Mouse (Mus musculus) kidney, postnatal 4 days (tissue): ENCODE results near the gene Sh3pxd2a.

ENCODE experiments used
- DNase-seq, 2 experiments: peaks; one replicate each; pipeline ENCODE4 v3.0.0; 2021; ENCODE audit warnings: mixed read lengths in 2 of 2

Gene Sh3pxd2a

DNA sequence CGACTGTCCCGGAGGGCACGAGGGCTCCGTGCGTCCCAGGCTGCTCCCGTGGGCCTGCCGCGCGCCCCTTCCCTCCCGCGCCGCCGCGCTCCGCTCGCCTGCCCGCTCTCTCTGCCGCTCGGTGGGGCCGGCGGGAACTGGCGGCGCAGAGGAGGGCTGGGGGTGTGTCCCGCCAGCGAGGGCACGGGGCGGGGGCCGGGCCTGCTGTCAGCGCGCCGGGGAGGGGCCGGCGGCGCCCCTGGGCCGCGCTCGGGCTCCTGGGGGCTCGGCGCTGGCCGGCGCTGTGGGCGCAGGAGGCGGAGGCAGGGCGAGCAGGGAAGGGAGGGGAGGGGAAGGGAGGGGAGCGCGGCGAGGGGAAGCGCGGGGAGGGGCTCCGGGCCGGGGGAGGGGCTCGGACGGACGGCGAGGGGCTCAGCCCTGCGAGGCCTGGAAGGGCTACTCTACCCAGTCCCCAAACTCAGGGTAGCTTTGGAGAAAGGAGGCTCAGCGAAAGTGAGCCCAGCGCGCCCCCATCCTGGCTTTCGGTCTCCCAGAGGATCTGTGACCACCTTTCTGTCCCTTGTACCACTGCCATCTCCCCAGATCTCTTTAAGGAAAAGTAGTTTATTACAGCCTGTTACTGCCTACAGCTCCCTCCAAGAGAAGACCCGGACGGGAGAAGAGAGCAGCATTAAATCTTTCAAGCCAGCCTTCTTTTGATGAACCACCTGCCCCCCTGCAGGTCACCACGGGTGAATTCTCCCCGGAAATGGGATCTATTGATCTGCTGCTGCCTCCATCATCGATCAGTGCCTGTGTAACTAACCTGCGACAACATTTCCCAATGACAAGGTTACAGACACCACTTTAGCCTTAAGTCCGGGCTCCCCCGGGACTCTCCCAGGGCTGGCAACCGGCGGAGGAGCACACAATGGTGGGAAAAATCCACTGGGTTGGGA is at the start of gene Sh3pxd2a:
Gene Sh3pxd2a (minus strand): TSS at position 98 of the 938 bp plus-strand sequence.
- DNase-seq: peak; percentile 77 to 87

DNA sequence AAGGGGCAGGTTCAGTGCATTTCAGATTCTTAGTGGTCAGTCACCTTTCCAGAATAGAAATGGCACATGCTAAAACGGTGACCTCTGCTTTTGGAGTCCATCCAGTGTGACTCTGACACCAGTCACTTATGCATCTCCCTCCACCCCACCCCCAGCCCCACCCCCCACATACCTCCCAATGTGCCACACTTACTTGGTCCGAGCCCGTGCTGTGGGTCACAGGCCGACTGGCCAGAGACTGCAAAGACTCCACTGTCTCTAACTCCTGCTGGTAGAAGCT is 49.4 kb upstream of the Sh3pxd2a start:
- no peak for DNase-seq

DNA sequence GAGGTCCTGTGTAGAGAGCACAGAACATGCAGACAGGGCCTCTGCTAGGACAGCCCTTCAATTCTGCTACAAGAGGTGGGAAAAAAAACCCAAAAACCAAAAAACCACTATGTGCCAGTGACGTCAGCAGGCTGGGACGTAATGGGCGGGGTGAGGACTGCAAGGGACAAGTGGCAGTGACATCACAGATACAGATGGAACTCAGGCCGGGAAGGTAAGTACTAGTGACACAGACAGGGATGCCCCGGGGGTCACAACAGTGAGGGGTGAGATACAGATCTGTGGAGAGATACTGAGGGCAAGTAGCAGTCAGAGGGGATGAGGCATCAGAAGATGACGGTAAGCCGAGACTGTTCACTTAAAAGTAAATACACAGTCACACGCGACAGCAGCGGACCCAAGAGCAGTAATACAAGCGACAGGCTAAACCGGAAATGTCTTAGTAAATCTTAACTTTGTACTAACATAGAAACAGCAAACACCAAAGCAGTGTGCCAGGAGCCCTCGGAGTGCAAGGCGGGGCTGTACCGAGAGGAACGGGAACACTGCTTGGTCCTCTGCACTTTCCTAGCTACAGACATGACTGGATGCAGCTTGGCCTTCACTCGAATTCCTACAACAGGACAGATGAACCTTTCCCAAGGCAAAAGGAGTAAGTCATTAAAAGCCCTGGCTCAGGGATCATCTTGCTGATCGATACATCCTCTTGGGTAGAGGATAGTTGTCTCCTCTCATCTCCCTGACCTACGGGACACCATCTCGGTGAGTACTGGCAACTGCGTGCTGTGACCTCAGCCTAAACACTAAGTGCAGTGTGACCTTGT is 48.8 kb upstream of the Sh3pxd2a start:
- peak; percentile 41 to 64 for DNase-seq

DNA sequence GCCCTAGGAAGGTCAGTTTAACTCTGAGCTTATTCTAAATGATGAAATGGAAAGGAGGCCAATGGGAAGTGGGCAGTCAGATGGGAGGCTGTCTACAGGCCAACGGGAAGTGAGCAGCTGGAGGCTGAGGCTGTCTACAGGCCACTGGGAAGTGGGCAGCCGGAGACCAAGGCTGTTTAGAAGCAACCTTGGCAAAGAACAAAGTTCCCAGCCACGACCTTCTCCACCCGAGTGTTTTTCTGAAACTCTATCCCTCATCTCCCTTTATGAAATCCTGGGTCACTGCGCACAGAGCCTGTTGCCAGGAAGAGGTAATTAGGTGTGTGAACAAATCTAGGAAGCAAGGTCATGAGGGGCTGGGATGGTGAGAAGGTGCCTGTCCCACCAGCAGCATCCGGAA is 47.8 kb upstream of the Sh3pxd2a start:
- peak; percentile 28 to 60 for DNase-seq

DNA sequence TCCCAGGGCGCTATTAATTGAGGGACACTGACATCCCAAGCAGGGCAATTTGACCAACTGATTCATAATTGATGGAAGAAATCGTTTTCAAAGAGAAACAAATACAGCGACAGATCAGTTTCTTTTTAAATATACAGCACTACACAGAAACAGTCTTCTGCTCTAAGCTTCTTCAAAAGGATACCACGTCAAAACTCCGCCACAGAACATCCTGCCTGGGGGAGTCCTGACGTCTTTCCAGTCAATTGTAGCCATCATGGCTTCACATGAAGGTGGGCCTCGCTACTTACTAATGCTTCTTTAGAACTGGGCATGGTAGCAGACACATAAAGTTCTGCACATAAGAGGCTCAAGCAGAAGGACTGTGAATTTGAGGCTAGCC is 47.1 kb upstream of the Sh3pxd2a start:
- DNase-seq: no peak

DNA sequence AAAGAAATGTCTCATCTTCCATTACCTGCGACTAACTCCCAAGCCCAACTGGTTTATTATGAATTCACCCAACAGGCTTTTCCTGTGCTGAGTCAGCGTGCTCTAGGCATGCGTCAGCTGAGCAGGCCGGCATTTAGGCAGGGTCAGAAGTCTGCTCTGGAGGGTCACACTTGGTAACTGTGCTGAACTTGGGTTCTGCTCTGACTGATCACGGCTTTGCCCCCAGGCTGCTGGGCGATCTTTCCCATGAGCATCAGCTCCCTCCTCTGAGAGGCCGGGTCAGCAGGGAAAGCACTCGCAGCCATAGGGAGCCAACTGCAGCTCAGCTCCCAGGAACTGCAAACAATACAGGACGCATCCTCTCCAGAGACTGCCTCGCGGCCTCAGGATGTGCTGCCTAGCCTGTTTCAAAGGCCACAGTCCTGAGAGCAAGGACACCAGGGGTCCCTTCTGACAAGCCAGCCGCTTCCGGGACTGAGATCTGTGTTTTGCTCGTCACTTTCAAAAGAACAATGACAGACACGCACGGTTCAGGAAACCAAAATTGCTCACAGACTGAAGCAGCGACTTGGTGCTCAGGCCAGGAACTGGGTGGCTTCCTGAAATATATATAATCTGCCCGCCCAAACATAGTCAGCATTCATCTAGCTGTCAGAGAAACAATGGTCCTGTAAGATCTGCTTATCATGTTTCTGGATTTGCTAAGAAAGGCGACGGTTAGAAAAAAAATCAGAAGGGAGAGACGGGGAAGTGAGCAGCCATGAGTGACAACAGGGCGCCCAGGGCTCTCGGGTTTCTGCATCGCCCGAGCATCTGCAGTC is 46.5 kb upstream of the Sh3pxd2a start:
- DNase-seq: peak; percentile 42 to 58

DNA sequence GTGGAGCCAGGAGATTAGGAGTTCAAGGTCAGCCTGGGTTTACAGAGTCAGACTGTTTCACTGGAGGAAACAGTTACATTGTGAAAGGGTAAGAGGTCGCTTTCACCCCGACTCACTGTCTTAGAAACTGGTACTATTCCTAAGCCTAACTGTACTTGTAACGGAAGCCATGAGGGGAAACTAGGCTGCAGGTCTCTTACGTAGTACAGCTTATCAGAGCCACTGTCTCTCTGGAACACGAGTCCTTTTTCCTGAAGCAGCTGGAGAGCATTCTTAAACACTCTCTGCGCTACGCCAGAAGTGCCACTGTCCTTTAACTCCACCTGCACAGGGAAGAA is 45.9 kb upstream of the Sh3pxd2a start:
- no peak for DNase-seq

DNA sequence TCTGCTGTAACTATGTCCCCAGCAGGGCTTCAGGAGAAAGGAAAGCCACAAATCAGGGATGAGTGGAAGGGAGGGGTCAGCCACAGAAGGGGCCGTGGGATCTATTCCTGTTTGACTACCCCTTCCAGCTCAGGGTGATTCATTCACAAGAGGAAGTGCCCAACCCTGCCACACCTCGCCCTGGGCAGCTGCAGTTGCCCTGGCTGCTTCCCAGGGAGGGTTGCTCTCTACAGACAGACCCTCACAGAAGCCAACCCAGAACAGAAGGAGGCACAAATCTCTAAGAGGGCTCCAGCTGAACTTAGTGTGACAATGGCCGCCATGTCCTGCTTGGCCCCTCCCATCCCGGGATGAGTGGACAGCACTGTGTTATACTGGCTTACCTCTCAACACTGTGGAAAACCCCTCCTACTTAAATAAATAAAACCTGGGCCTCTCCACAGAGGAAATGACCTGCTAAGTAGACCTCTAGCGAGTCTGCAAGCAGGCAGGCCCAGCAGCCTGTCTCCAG is 44.6 kb upstream of the Sh3pxd2a start:
- DNase-seq: peak; percentile 34 to 62

DNA sequence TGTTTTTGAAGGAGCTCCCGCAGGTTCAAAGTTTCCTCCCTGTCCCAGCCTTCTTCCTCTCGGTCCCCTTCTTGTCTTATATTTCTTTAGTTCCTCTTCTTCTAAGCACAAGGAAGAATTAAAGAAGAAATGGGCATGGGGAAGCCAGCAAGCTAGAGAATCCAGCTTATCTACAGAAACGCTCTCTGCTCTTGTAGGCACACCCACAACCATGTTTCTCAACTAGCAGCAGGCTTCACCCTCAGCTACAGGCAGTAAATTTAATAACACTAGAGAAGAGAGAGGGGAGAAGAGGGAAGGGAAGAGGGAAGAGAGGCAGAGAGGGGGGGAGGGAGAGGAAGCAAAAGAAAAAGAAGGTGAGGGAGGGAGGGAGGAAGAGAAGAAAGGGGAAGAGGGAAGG is 44.0 kb upstream of the Sh3pxd2a start:
- DNase-seq: no peak

DNA sequence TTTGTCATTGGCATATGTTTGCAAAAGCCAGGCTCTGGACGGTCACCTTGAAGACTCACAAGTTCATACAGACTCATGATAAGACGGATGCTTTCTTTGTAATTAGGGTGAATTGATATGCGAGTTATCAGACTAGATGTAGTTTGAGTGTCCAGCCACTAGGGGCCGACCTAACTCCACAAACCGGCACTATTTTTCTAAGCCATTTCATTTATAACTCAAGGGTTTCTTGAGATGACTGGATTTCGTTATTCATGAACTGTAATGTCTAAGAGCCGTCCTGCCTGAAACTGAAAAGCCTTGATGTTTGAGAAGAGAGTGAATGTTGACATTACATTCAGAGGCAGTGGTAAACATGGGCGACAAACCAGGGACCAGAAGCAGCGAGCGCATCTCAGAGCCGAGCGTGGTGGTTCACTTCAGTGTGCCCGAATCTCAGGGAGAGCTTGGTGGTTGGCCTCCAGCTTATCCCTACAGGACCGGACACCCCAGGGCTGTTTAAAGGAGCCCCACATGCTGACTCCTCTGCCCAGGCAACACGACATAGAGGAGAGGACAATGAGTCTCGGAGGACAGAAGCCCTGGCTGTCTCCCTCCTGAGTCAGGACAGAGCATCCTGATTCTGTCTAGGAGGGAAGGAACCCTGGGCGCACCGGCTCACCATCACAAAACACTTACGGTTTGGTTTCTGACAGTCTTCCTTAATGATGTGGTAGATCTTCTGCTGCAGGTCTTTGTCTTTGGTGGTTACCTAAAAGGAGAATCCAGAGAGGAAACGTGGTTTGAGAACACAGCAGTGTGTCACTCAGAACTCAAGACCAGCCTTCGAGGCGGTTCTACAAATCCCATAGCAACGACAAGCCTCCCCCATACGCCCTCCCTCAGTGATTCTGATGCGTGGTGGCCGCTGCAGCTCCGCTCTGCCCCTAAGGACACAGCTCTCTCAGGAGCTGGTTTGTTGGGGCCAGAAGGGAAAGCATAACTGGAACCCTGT is 43.2 kb upstream of the Sh3pxd2a start:
- peak; percentile 77 for DNase-seq

DNA sequence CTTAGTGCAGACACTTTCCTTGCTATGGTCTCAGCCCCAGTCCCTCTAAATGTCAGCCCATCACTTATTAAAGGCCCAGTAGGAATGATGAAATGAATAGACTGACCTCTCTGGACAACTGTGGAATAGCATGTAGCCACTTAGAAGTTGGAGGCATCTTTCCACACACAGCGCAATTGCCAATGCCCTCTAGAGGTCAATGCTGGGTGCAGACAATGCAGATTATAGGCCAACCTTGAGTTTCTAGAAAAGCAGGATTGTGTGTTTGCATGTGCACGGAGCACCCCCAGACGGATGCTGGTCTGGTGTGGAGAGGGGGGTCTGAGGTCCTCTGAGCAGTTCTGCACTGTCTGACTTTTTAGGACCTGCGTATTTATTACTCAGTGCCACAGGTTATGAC is 39.4 kb upstream of the Sh3pxd2a start:
- peak; percentile 26 to 50 for DNase-seq

DNA sequence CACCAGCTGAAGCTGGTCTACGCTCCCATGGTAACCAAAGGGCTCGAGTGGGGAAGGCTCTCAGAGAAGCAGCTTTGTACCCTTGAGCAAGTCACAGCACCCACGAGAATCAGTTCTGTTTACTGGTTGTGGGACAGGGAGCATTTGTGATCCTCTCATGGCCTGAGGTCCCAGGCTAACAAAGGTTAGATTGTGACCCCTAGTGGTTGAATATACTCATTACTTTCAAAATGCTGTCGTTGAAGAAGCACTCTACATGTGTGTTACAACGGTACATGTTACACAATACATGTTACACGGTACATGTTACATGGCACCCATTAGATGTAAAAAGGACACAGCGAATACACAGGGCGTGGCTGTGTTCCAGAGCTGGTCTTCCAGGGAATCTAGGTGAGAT is 38.4 kb upstream of the Sh3pxd2a start:
- no peak for DNase-seq

DNA sequence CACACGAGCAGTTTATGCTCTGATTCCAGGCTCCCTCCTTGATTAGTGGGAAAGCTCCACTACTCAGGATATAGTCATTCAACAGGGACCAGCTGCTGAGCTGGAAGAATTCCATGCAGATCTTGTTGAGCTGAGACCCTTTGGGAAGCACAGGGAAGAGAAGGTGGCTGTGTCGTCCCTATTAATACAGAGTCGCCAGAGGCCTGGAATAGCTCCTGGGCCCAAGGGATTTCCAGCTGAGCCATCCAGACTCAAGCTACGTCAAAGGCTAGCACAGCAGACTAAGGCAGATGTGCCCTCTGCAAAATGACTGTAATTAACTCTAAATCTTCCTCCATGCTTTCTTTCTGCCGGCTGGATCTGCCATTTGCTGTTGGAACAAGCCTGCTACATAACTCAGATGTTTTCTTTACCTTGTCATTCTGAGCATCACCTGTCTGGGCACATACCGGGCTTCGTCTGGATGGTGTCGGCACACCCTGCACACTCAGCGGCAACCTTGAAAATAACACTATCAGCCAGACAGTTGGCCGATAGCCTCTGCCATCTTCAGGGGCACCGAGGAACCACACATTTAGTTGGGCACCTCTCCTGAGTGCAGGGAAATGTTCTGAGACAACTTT is 36.3 kb upstream of the Sh3pxd2a start:
- peak in 1 of 2 experiments; percentile 34 for DNase-seq

DNA sequence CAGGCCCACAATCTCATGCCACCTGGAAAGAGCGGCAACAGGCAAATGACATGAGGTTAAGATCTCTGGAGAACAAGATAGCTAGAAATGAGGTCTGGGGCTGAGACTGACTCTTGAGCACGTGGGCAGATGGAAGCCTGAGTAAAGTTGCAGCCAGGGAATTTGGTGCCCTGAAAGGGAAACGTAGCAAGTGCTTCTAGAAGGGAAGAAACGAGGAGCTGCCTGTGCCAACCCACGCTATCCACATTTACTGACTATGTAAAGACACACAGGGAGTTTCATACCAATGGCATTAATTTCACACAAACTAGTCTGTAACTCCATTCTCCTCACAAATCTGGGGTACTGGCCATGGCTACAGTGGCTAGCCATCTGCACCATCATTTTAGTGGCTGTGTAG is 35.6 kb upstream of the Sh3pxd2a start:
- DNase-seq: no peak

DNA sequence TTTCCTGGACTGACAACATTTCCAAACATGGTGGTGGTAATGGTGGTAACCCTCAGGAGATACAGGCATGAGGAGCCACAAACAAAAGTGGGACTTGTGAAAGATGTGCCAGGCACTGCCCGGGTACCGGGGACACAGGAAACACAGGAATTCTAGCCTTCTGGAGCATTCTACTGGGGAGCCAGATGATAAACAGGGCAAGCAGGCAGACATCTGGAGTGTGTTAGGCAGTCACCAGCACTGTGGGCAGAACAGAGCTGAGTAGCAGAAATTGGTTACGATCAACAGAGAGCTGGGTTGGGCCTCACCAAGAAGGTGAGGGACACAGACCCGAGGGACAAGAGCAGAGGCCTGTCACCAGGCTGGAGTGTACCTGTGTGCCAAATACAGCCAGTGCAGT is 34.7 kb upstream of the Sh3pxd2a start:
- DNase-seq: no peak

DNA sequence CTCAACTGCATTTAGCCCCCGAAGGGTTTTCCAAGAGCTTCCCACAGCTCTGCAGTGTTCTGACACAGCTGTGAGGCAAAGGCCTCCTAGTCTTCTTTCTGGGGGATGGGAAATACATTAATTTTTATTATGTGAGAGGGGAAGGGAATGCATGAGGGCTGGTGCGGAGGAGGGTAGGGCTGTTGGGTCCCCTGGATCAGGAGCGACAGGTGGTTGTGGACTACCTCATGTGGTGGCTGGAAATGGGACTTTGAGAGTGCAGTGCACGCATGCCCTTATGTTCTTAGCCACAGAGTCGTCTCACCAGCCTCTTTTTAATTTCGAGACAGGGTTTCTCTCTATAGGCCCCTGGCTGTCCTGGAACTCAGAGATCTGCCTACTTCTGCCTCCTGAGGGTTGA is 33.5 kb upstream of the Sh3pxd2a start:
- no peak for DNase-seq

DNA sequence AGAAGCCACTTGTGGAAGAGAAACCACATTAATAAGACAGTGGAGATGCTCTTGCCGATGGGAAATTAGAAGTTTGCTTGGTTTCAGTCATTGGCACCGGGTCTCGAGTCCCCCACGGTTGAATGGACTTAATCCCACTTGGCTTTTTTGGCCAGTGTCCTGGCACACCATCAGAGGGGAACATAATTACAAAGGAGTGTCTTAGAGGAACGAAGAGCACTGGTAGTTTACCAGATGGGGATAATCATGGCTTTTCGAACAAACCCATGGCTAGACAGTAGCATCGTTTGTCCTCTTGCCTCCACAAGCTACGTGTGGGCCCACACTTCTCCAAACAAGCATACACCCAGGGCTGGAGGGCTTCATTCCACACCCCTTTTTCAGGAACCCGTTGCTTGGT is 33.1 kb upstream of the Sh3pxd2a start:
- no peak for DNase-seq

DNA sequence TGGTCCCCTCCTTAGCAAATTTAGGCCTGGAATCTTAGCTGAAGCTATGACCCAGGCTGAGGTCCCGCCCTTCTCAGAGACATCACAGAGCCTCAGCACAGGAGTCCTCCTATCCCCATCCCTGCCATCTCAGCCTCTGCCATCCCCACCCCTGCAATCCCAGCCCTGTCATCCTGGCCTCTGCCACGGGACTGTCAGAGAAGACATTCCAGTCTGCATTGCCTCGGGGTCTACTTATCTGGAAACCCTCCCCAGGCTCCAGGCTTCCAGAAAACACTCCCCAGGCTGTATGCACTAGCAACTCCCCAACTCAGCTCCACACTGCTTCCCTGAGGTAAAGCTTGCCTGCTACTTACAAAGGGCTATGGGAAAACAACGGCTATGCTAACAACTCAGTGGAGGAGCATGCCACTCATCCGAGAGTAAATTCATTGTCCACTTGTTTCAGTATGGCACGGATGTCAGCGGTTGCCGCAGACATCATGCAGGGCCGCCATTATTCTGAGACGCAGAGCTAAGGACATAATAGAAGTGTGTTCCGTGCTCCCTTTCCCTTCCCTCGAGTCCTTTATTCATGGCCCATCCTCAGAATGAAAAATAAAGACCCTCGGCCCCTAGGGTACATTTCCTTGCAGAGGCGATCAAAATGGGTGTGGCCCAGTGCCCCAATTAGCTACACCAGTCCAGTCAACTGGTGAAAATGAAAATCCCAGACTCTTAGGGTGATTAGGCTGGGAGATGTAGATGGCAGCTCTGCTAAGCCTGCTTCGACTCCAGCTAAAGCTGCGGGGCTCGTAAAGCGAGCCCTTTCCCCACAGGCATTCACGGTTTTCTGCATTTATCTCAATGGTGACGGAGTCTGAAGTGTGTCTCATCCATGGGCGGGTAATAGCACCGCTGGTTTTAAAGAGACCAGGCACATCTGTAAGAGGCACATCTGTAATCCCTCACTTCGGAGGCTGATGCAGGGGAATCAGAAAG is 29.1 kb upstream of the Sh3pxd2a start:
- no peak for DNase-seq

DNA sequence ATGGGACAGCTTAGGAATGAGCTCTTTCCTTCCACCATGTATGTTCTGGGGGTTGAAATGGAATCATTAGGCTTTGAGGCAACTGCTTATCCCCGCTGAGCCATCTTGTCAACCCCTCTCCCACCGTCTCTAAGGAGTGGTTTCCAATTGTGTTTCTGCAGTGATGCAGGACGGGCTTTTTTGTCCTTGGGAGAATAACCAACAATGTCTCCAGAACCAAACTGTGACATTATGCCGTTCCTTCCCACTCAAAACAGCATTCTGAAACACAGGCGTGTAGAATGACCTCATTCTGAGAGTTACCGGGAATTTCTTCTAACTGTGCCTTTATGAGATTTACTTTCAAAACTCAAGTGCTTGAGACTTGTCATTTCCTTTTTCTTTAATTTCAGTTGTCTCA is 28.2 kb upstream of the Sh3pxd2a start:
- DNase-seq: no peak

DNA sequence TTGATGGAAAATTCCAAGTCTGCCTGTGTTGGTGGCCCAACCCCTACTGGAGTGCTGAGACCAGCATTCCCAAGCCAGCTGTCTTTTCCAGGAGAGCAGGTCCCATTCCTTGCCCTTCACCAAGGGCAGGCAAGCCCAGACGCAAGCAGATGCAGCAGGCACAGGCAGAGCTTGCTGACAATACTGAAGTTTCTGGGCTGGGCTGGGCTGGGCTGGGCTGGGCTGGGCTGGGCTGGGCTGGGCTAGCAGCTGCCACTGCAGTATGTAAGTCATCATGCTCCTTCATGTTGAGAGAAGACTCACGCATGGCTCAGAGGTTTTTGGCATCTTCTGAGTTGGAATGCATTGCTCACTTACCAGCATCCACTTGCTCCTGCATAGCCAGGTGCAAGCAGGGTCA is 27.7 kb upstream of the Sh3pxd2a start:
- no peak for DNase-seq
